Mouse (Mus musculus): Measurements from ENCODE around the gene Mrpl2. TPM values are rescaled to one million over a fixed set of nuclear protein-coding genes. Genes with fewer than 3 reads are reported as not detected.

Mrpl2 gene
- 10 to 100 TPM in 14 of 26 experiments, 1 to 10 TPM in 12; 2.0 to 26.5 (median 12.4) TPM for total RNA-seq (2018; cell fraction: chromatin; rRNA removed)
- 10 to 100 TPM; 23.2 to 51.7 (median 39.6) TPM for total RNA-seq (2018; cell fraction: cytosol; rRNA removed)
- 10 to 100 TPM in 21 of 26 experiments, 1 to 10 TPM in 5; 4.9 to 37.1 (median 15.6) TPM for total RNA-seq (2018; cell fraction: nucleus; rRNA removed)
- 34.1 to 78.8 TPM (median 41.5 TPM) in 3 replicates for polyA plus RNA-seq (2018)

- 2% methylated on average over 49 of the region's 53 CpGs for WGBS (ENCODE audit: missing documents)
- Histone ChIP-seq H3K79me2 (ENCODE audit: inconsistent target) (peaks cover 16% of the 10 kb centered on the region), H3K36me3 (ENCODE audit: inconsistent target) (peaks cover 4% of the 10 kb centered on the region; the same call in 1 of the 2 replicates), H3K27ac (peak within 1 kb of the TSS; percentile 73), H3K4me3 (ENCODE audit: inconsistent target) (peak within 1 kb of the TSS; percentile 93)
Observed at GRCm38 (mm10) chr17:46645561-46646321, at the start of gene Mrpl2, which contains the start of gene Klc4. Gene Mrpl2, plus strand, starts transcription at chr17:46646229. Gene Klc4, minus strand, starts transcription at chr17:46646022.

GRCm38 (mm10) chr17:46597956-46598355 lies 48.1 kb upstream of the Mrpl2 start:
- no peak overlapping the region for H3K4me3 ChIP-seq (ENCODE audit: inconsistent target)

GRCm38 (mm10) chr17:46598963-46599362 lies 47.1 kb upstream of the Mrpl2 start:
- WGBS (ENCODE audit: missing documents) = 85% methylated on average over 4 of the region's 4 CpGs

More at GRCm38 (mm10) chr17:46597956-46598355, 48.1 kb upstream of the Mrpl2 start:
- Histone ChIP-seq H3K79me2 (ENCODE audit: inconsistent target) (no peaks in the 10 kb centered on the region), H3K27ac (no peak overlapping the region), H3K36me3 (ENCODE audit: inconsistent target) (no peaks in the 10 kb centered on the region)
- 94% methylated on average over 11 of the region's 11 CpGs for WGBS (ENCODE audit: missing documents)

GRCm38 (mm10) chr17:46600569-46600968 lies 45.5 kb upstream of the Mrpl2 start:
- no peaks in the 10 kb centered on the region for H3K36me3 ChIP-seq (ENCODE audit: inconsistent target)
- WGBS (ENCODE audit: missing documents) = 84% methylated on average over 2 of the region's 2 CpGs

More at GRCm38 (mm10) chr17:46598963-46599362, 47.1 kb upstream of the Mrpl2 start:
- Histone ChIP-seq H3K4me3 (ENCODE audit: inconsistent target) (no peak overlapping the region), H3K27ac (no peak overlapping the region), H3K79me2 (ENCODE audit: inconsistent target) (no peaks in the 10 kb centered on the region), H3K36me3 (ENCODE audit: inconsistent target) (no peaks in the 10 kb centered on the region)

GRCm38 (mm10) chr17:46602212-46602611 lies 43.8 kb upstream of the Mrpl2 start:
- Histone ChIP-seq H3K4me3 (ENCODE audit: inconsistent target) (no peak overlapping the region), H3K36me3 (ENCODE audit: inconsistent target) (no peaks in the 10 kb centered on the region), H3K27ac (peak overlapping the region; percentile 45), H3K79me2 (ENCODE audit: inconsistent target) (no peaks in the 10 kb centered on the region)
- 10% methylated on average over 9 of the region's 9 CpGs for WGBS (ENCODE audit: missing documents)

More at GRCm38 (mm10) chr17:46600569-46600968, 45.5 kb upstream of the Mrpl2 start:
- Histone ChIP-seq H3K27ac (no peak overlapping the region), H3K79me2 (ENCODE audit: inconsistent target) (no peaks in the 10 kb centered on the region), H3K4me3 (ENCODE audit: inconsistent target) (no peak overlapping the region)

DNA sequence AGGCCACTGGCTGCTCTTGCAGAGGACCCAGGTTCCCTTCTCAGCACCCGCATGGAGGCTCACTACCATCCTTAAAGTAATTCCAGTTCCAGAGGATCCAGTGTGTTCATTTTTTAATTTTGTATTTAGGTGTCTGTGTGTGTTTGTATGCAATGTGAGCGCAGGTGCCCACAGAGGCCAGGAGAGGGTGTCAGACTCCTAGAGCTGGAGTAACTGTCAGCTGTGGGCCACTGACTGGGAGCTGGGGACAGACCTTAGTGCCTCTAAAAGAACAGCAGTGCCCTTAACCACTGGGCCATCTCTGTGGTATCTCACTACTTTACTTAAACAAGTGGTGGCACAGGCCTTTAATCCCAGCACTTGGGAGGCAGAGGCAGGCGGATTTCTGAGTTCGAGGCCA lies 42.8 kb upstream of the Mrpl2 start:
- Histone ChIP-seq H3K27ac (peak overlapping the region; percentile 45; the same call in 1 of the 2 replicates), H3K36me3 (ENCODE audit: inconsistent target) (no peaks in the 10 kb centered on the region), H3K79me2 (ENCODE audit: inconsistent target) (no peaks in the 10 kb centered on the region), H3K4me3 (ENCODE audit: inconsistent target) (no peak overlapping the region)
- 100% methylated on average over 4 of the region's 4 CpGs for WGBS (ENCODE audit: missing documents)

DNA sequence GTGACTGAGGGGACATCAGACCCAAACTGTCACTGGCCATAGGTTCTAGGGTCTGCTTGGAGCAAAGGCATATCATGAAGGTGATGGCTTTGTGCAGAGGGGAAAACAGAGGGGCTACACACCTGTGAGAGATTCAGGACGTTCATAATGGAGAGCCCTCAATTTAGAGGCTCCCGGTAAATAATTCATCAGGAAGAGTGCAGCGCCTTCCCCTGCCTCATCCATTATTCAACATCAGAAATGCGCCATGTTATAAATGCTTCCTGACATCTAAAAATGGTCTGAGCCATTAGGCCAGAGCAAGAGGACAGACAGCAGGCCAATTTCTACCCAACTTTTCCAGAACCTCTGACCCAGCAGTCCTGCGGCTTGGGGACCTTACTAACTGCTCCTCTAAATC lies 40.9 kb upstream of the Mrpl2 start:
- Histone ChIP-seq H3K79me2 (ENCODE audit: inconsistent target) (no peaks in the 10 kb centered on the region), H3K36me3 (ENCODE audit: inconsistent target) (no peaks in the 10 kb centered on the region), H3K27ac (no peak overlapping the region), H3K4me3 (ENCODE audit: inconsistent target) (no peak overlapping the region)
- WGBS (ENCODE audit: missing documents) = 98% methylated on average over 5 of the region's 5 CpGs

GRCm38 (mm10) chr17:46605987-46606386 lies 40.0 kb upstream of the Mrpl2 start:
- no peaks in the 10 kb centered on the region for H3K79me2 ChIP-seq (ENCODE audit: inconsistent target)
- no peak overlapping the region for H3K4me3 ChIP-seq (ENCODE audit: inconsistent target)
- H3K27ac ChIP-seq = no peak overlapping the region
- WGBS (ENCODE audit: missing documents) = 91% methylated on average over 12 of the region's 12 CpGs
- H3K36me3 ChIP-seq (ENCODE audit: inconsistent target) = no peaks in the 10 kb centered on the region

- H3K36me3 ChIP-seq (ENCODE audit: inconsistent target) = no peaks in the 10 kb centered on the region
- H3K27ac ChIP-seq = no peak overlapping the region
- WGBS (ENCODE audit: missing documents) = 20% methylated on average over 14 of the region's 15 CpGs
- no peaks in the 10 kb centered on the region for H3K79me2 ChIP-seq (ENCODE audit: inconsistent target)
- no peak overlapping the region for H3K4me3 ChIP-seq (ENCODE audit: inconsistent target)
Observed at GRCm38 (mm10) chr17:46609721-46610514, 36.1 kb upstream of the Mrpl2 start.

DNA sequence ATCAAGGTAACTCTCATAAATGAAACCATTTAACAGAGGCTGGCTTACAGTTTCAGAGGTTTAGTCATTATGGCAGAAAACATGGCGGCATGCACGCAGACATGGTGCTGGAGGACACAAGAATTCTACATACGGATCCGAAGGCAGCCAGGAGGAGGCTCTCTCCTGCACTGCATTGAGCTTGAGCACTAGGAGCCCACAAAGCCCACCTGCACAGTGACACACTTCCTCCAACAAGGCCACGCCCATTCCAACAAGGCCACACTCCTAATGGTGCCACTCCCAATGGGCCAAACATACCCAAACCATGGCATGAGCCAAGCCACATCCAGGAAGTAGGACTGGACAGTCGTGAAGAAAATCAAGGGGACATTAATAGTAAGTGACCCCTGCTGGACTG lies 34.7 kb upstream of the Mrpl2 start:
- Histone ChIP-seq H3K79me2 (ENCODE audit: inconsistent target) (no peaks in the 10 kb centered on the region), H3K4me3 (ENCODE audit: inconsistent target) (no peak overlapping the region), H3K27ac (no peak overlapping the region), H3K36me3 (ENCODE audit: inconsistent target) (no peaks in the 10 kb centered on the region)
- 97% methylated on average over 6 of the region's 6 CpGs for WGBS (ENCODE audit: missing documents)

DNA sequence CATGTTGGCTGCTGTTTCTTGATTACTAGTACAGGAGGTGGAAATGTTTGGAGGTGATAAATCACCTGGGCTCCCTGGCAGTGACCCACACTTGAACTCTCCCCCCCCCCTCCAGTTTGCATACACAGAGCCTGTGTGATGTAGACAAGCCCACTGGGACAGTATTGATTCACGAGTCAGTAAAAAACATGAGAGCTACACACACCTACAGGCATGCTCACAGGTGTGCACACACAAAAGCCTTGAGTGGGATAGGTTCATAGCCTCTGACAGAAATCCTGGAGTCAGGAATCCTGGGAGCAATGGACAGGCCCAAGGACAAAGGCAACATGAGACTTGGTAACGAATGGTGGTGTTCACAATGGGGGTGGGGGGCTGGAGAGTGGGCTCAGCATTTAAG lies 33.8 kb upstream of the Mrpl2 start:
- Histone ChIP-seq H3K79me2 (ENCODE audit: inconsistent target) (no peaks in the 10 kb centered on the region), H3K4me3 (ENCODE audit: inconsistent target) (no peak overlapping the region), H3K27ac (no peak overlapping the region), H3K36me3 (ENCODE audit: inconsistent target) (no peaks in the 10 kb centered on the region)
- WGBS (ENCODE audit: missing documents) = 61% methylated on average over 2 of the region's 2 CpGs

DNA sequence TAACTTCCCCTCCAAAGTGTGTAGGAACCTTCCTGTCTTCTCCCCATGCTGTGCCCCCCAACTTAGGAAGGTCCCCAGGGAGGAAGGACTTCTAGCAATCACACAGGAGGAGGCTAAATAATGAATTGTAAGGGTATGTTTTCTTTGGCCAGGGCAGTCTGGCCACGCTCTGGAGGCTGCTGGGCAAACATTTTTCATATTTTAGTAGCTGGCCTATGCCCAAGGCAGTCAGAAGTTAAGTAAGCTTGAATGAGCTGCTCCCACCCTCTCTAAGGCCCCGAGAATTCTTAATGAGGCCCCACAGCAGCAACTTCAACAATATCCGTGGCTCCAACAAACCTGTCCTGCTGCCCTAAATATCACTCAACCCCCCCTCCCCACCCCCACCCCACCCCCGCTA lies 33.2 kb upstream of the Mrpl2 start:
- Histone ChIP-seq H3K4me3 (ENCODE audit: inconsistent target) (no peak overlapping the region), H3K36me3 (ENCODE audit: inconsistent target) (no peaks in the 10 kb centered on the region), H3K27ac (no peak overlapping the region), H3K79me2 (ENCODE audit: inconsistent target) (no peaks in the 10 kb centered on the region)
- 70% methylated on average over 4 of the region's 4 CpGs for WGBS (ENCODE audit: missing documents)

- no peaks in the 10 kb centered on the region for H3K79me2 ChIP-seq (ENCODE audit: inconsistent target)
- 83% methylated on average over 3 of the region's 3 CpGs for WGBS (ENCODE audit: missing documents)
- H3K36me3 ChIP-seq (ENCODE audit: inconsistent target) = no peaks in the 10 kb centered on the region
- no peak overlapping the region for H3K27ac ChIP-seq
- no peak overlapping the region for H3K4me3 ChIP-seq (ENCODE audit: inconsistent target)
Observed at GRCm38 (mm10) chr17:46613229-46613628, 32.8 kb upstream of the Mrpl2 start.

- Histone ChIP-seq H3K36me3 (ENCODE audit: inconsistent target) (no peaks in the 10 kb centered on the region), H3K27ac (no peak overlapping the region), H3K4me3 (ENCODE audit: inconsistent target) (no peak overlapping the region), H3K79me2 (ENCODE audit: inconsistent target) (no peaks in the 10 kb centered on the region)
- 88% methylated on average over 12 of the region's 12 CpGs for WGBS (ENCODE audit: missing documents)
Observed at GRCm38 (mm10) chr17:46617799-46618198, 28.2 kb upstream of the Mrpl2 start.

GRCm38 (mm10) chr17:46618394-46618768 lies 27.6 kb upstream of the Mrpl2 start:
- Histone ChIP-seq H3K27ac (no peak overlapping the region), H3K4me3 (ENCODE audit: inconsistent target) (no peak overlapping the region), H3K79me2 (ENCODE audit: inconsistent target) (no peaks in the 10 kb centered on the region), H3K36me3 (ENCODE audit: inconsistent target) (no peaks in the 10 kb centered on the region)
- 69% methylated on average over 6 of the region's 6 CpGs for WGBS (ENCODE audit: missing documents)

Data from macrophage (primary cell).